Mouse (Mus musculus) cerebellum, postnatal 4 days (tissue): ENCODE data around the gene Slc35b3.

Source experiments
- DNase-seq, 2 experiments: peaks; one replicate each; pipeline ENCODE4 v3.0.0; 2022; ENCODE audit warnings: low spot score in 2 of 2, mixed read lengths in 1 of 2

The Slc35b3 gene

GRCm38 (mm10) chr13:38960063-38961050, at the start of gene Slc35b3:
Gene Slc35b3 (minus strand): TSS chr13:38960875.
- DNase-seq: peak; percentile 68 to 85

- no peak for DNase-seq
Observed at GRCm38 (mm10) chr13:39010280-39010679, 49.6 kb upstream of the Slc35b3 start.

- DNase-seq: no peak
Observed at GRCm38 (mm10) chr13:39003101-39003762, 42.6 kb upstream of the Slc35b3 start.

- DNase-seq: no peak
Observed at GRCm38 (mm10) chr13:39002424-39002823, 41.7 kb upstream of the Slc35b3 start.

GRCm38 (mm10) chr13:39001434-39001833, 40.8 kb upstream of the Slc35b3 start:
- DNase-seq: no peak

DNA sequence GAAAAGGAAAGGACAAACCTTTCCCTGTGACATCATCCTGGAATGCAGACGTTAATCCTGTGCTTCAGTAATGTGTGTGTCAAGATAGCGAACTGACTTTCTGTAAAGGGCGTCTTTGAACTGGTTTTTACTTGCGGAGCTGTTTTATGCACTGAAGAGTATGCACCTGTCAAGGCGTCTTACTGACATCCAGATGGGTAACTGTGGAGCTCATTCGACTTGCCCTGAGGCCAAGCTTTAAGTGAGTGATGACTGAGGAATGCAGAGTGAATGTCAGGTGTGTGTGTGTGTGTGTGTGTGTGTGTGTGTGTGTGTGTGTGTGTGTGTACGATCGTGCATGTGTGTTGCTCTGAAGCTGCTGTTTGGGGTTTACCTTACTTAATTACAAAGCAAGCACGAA, 38.3 kb upstream of the Slc35b3 start:
- no peak for DNase-seq

- DNase-seq: peak in 1 of 2 experiments; percentile 55
Observed at GRCm38 (mm10) chr13:38992529-38992928, 31.9 kb upstream of the Slc35b3 start.

GRCm38 (mm10) chr13:38983751-38984150, 23.1 kb upstream of the Slc35b3 start:
- no peak for DNase-seq

DNA sequence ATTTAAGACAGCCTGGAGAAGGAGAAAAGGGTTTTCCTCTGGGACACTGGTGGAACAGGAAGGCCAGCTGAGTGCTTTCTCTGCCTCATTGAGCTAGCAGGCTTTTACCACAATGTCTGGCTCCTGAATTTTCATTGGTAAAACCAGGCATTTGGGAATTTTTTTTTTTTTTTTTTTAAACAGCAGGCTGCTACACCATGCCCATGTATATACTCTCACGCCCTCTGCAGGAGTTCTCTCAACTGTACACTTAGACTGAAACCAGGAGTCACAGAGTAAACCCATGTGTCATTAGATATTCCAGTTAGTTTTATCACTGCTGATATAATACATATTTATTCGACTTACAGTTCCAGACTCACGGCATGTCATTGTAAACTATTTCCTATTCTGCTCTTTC, 20.2 kb upstream of the Slc35b3 start:
- no peak for DNase-seq

GRCm38 (mm10) chr13:38976978-38977377, 16.3 kb upstream of the Slc35b3 start:
- DNase-seq: no peak

- no peak for DNase-seq
Observed at GRCm38 (mm10) chr13:38975853-38976252, 15.2 kb upstream of the Slc35b3 start.

GRCm38 (mm10) chr13:38972602-38973001, 11.9 kb upstream of the Slc35b3 start:
- DNase-seq: no peak

- DNase-seq: no peak
Observed at GRCm38 (mm10) chr13:38971047-38971446, 10.4 kb upstream of the Slc35b3 start.

- DNase-seq: no peak
Observed at GRCm38 (mm10) chr13:38967518-38967917, 6.8 kb upstream of the Slc35b3 start.

- DNase-seq: no peak
Observed at GRCm38 (mm10) chr13:38966922-38967448, 6.3 kb upstream of the Slc35b3 start.

- DNase-seq: no peak
Observed at GRCm38 (mm10) chr13:38962771-38963170, 2.1 kb upstream of the Slc35b3 start.

DNA sequence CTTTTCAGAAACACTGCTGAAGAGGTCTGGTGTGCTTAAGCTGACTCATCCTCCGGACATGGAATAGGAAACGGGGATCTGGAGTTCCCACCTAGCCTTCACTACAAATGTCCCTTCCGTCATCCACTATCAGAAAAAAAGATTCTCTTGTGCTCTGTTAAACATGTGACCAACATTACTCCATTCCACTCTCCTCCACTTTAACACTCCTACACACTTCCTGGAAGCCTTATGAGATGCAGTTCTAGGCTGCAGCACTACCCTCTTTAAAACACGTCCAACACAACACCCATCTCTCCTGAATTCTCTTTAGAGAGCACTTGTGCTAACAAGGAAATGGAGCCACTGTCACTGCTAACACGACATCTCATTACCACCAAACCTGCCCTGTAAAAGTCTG, 2.6 kb downstream of the Slc35b3 start:
- no peak for DNase-seq

- DNase-seq: no peak
Observed at GRCm38 (mm10) chr13:38946296-38947012, 14.2 kb downstream of the Slc35b3 start.

GRCm38 (mm10) chr13:38945767-38946166, 14.9 kb downstream of the Slc35b3 start:
- no peak for DNase-seq

DNA sequence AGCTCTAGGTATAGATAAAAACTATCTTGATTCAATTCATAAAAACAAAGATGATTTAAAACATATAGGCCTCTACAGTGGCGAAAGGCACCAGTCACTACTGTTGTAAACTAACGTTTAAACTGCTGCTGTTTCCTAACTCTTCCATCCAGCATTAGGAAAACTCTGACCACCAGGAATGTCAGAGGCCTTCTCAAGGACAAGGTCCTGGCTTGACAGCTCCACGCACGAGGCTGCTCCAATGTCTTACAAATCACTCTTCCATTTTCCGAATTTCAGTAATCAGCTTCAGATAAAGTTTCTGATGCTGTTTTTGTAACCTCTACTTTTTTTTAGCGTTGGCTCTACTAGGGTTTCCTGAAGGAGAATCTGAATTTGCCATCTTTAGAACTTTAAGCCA, 15.7 kb downstream of the Slc35b3 start:
- DNase-seq: no peak

- DNase-seq: no peak
Observed at GRCm38 (mm10) chr13:38941786-38942185, 18.9 kb downstream of the Slc35b3 start.

DNA sequence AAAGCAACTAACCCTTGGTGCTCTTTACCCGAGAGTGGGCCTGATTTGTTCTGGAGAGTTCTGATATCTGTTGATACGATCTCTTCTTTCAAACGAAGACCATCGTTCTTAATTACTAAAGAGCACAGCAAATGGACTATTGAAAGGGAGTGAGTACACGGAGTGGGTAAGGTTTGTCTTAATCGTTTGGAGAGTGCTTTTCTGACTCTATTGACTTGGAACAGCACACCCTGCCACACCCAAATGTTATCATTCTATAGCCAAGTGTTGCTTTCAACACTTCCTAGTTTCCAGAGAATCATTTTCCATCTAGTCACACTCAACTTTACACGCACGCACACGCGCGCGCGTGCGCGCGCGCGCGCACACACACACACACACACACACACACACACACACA, 19.4 kb downstream of the Slc35b3 start:
- DNase-seq: no peak
